Mouse (Mus musculus) bone marrow, adult 2 months (tissue): ENCODE data around the gene Gabrr2. TPM values are rescaled to one million over a fixed set of nuclear protein-coding genes. Genes with fewer than 3 reads are reported as not detected.

ENCODE experiments used
- H3K27ac ChIP-seq: fragments of 200-500 bp; 2 replicates; pipeline ENCODE4 v1.5.1; 2012; ENCODE audit warnings: low read depth, mild to moderate bottlenecking, control low read depth, inconsistent platforms, low read length; ENCODE audit not compliant: control insufficient read depth, poor library complexity, insufficient read depth
- H3K4me1 ChIP-seq: fragments of 200-500 bp; 2 replicates; pipeline ENCODE4 v1.6.1; 2011; ENCODE audit warnings: low read length; ENCODE audit not compliant: control insufficient read depth, insufficient read depth
- H3K4me3 ChIP-seq: fragments of 200-500 bp; replicated peaks from 2 replicates; pipeline ENCODE3; 2011; ENCODE audit warnings: mild to moderate bottlenecking, low read depth, low read length, control low read depth; ENCODE audit not compliant: control insufficient read depth
- CTCF ChIP-seq: fragments of 200-500 bp; IDR thresholded peaks from 2 replicates; pipeline ENCODE4 v1.5.1; 2011; ENCODE audit warnings: low read length, control low read depth; ENCODE audit not compliant: control insufficient read depth, insufficient read depth
- POLR2A ChIP-seq: fragments of 200-500 bp; IDR thresholded peaks from 2 replicates; pipeline ENCODE4 v1.6.1; 2011; ENCODE audit warnings: low read depth, mild to moderate bottlenecking, control low read depth, low read length, borderline replicate concordance; ENCODE audit not compliant: control insufficient read depth
- WGBS: fragments of 180-500 bp; shearing (Covaris S2); methylation state at CpG from one replicate; pipeline ENCODE4 v1.1.7; 2018; 5-methylcytosine and 5-hydroxymethylcytosine counted together
- polyA plus RNA-seq: library from polyadenylated mRNA; stranded (reverse); fragments of >200 nt; gene quantifications from 2 replicates; pipeline ENCODE4 v1.2.4, GENCODE M21; 2011; ENCODE audit warnings: low replicate concordance; ENCODE audit not compliant: missing spikeins, insufficient read depth, insufficient read length

Gene Gabrr2
- polyA plus RNA-seq, 1 experiment: not detected

GRCm38 (mm10) chr4:33033515-33033914 lies 29.3 kb upstream of the Gabrr2 start:
- 44% methylated on average over 6 of the region's 6 CpGs for WGBS
- no peak overlapping the region for H3K4me3 ChIP-seq
- H3K27ac ChIP-seq: no peak overlapping the region
- TF ChIP-seq POLR2A (no peak), CTCF (no peak)
- no peaks in the 10 kb centered on the region; the same call in 1 of the 2 replicates for H3K4me1 ChIP-seq

DNA sequence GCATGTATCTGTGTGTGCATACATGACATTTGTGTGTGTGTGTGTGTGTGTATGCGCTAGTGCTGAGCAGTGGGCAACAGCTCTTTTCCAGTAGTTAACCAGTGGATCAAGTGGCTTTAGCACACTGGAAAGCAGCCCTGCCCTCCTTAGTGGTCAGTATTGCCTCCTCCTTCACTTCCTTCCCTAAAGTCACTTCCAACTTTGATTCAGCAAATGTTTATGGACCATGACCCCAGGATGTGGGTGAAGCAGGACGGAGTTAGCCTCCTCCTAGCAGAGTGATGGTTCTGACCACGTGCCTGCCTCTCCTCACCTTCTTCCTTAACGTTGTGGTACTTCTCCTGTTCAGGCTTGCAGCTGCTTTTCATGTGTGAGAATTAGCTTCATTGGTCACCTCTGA lies 23.0 kb upstream of the Gabrr2 start:
- 46% methylated on average over 4 of the region's 4 CpGs for WGBS
- H3K27ac ChIP-seq: no peak overlapping the region
- no peaks in the 10 kb centered on the region; the same call in 1 of the 2 replicates for H3K4me1 ChIP-seq
- TF ChIP-seq POLR2A: no peak
- no peak for TF ChIP-seq CTCF
- H3K4me3 ChIP-seq: no peak overlapping the region

- Histone ChIP-seq H3K4me3 (no peak overlapping the region), H3K27ac (no peak overlapping the region), H3K4me1 (no peaks in the 10 kb centered on the region)
- TF ChIP-seq CTCF: no peak
- no peak for TF ChIP-seq POLR2A
- 96% methylated on average over 11 of the region's 11 CpGs for WGBS
Observed at GRCm38 (mm10) chr4:33049601-33050000, 13.2 kb upstream of the Gabrr2 start.

DNA sequence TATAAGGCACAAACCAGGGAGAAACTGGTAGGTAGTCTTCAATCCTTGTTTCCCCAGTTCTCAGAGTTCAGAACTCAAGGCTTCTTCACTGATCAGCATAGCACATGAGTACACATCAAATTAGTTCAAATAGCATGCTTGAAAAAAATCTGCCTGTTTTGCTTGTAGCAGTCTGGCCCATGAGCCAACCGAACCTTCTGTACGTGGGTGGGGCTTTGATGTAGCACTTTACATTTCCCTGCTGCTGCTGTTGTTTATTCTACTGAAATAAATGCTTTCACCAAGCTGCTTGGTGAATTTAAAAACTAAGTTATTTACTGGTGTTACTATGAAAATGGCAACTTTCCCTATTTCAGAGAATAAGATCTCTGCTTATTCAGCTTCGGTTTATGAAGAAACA lies 10.7 kb upstream of the Gabrr2 start:
- Histone ChIP-seq H3K4me1 (no peaks in the 10 kb centered on the region), H3K27ac (no peak overlapping the region), H3K4me3 (no peak overlapping the region)
- TF ChIP-seq POLR2A: no peak
- TF ChIP-seq CTCF: no peak
- WGBS: 90% methylated on average over 3 of the region's 3 CpGs

- WGBS: 82% methylated on average over 5 of the region's 5 CpGs
- Histone ChIP-seq H3K27ac (no peak overlapping the region), H3K4me1 (no peaks in the 10 kb centered on the region), H3K4me3 (no peak overlapping the region)
- TF ChIP-seq CTCF (no peak), POLR2A (no peak)
Observed at GRCm38 (mm10) chr4:33052650-33053049, 10.1 kb upstream of the Gabrr2 start.

DNA sequence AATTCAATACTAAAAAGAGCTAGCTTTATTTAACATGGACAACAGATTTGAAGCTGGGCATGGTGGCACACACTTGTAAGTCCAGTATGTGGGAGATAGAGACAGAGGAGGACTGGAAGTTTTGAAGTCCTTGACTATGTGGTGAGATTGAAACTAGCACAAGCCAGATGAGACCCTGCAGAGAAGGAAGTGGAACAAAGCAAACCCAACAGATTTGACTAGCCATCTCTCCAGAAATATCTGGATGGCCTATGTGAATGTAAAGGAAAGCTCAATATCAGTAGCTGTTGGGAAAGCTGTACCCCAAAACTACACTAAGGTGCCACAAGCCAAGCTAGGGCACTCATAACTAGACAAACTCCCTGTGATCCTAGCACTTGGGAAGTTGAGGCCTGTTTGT lies 8.4 kb upstream of the Gabrr2 start:
- TF ChIP-seq CTCF: no peak
- no peak for TF ChIP-seq POLR2A
- Histone ChIP-seq H3K4me3 (no peak overlapping the region), H3K27ac (no peak overlapping the region), H3K4me1 (no peaks in the 10 kb centered on the region)

DNA sequence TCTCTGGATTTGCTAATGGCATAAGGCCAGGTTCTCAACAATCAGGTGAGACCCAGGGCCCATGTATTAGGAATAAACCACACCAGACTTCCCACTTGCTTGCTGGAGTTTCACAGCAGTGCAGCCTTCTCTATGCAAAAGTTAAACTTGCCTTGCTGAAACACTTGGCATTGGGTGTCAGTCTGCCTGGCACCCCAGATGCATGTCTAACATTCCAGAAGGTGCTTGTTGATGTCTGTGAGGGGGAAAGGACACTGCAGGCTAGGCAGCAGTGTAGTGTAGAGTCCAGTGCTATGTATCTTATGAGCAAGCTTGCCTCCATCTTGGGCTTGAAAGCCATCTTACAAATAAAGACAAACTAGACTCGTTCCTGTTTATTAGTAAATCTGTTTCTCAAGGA lies 6.5 kb upstream of the Gabrr2 start:
- no peak overlapping the region for H3K27ac ChIP-seq
- H3K4me1 ChIP-seq: no peaks in the 10 kb centered on the region
- TF ChIP-seq POLR2A: no peak
- no peak for TF ChIP-seq CTCF
- WGBS: 60% methylated on average over 1 of the region's 1 CpGs
- H3K4me3 ChIP-seq: no peak overlapping the region

- WGBS: 82% methylated on average over 11 of the region's 11 CpGs
- H3K4me1 ChIP-seq: no peaks in the 10 kb centered on the region; the same call in 1 of the 2 replicates
- no peak overlapping the region for H3K27ac ChIP-seq
- TF ChIP-seq POLR2A: no peak
- no peak for TF ChIP-seq CTCF
- H3K4me3 ChIP-seq: no peak overlapping the region
Observed at GRCm38 (mm10) chr4:33057890-33058687, 4.7 kb upstream of the Gabrr2 start.
